Mouse (Mus musculus) natural killer cell, adult 2 months (primary cell): Measurements from ENCODE around the gene Sox2.

Experiments
- DNase-seq, 2 experiments: peaks; one replicate each; pipeline ENCODE4 v3.0.0; 2022; ENCODE audit warnings: low spot score in 2 of 2

Gene Sox2

DNA sequence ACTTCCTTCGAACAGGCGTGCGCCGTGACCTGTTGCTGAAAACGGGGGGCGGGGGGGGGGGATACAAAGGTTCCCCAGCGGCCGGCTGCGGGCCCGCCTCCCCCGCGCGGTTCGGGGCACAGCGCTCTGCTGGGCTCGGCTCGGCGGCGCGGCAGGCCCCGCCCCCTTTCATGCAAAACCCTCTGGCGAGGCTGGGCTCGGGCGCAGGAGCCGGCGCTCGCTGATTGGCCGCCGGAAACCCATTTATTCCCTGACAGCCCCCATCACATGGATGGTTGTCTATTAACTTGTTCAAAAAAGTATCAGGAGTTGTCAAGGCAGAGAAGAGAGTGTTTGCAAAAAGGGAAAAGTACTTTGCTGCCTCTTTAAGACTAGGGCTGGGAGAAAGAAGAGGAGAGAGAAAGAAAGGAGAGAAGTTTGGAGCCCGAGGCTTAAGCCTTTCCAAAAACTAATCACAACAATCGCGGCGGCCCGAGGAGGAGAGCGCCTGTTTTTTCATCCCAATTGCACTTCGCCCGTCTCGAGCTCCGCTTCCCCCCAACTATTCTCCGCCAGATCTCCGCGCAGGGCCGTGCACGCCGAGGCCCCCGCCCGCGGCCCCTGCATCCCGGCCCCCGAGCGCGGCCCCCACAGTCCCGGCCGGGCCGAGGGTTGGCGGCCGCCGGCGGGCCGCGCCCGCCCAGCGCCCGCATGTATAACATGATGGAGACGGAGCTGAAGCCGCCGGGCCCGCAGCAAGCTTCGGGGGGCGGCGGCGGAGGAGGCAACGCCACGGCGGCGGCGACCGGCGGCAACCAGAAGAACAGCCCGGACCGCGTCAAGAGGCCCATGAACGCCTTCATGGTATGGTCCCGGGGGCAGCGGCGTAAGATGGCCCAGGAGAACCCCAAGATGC, at the start of gene Sox2:
Gene Sox2 (plus strand): TSS at position 680 of the 895 bp plus-strand sequence.
- no peak for DNase-seq

DNA sequence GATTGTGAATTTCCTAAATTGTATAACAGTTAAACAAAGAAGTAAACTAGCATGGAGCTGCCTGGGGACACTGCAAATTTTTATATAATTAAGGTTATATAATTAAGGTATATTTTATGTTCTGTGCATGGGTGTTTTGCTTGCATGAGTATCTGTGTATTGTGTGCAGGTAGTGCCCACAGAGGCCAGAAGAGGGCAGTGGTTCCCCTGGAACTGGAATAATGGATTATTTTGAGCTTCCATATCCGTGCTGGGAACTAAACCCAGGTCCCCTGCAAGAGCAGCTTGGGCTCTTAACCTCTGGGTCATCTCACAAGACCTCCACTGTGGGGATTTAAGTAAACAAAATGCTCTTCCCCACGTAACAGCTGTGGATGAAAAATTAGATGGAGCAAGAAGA, 49.1 kb upstream of the Sox2 start:
- DNase-seq, result no peak

DNA sequence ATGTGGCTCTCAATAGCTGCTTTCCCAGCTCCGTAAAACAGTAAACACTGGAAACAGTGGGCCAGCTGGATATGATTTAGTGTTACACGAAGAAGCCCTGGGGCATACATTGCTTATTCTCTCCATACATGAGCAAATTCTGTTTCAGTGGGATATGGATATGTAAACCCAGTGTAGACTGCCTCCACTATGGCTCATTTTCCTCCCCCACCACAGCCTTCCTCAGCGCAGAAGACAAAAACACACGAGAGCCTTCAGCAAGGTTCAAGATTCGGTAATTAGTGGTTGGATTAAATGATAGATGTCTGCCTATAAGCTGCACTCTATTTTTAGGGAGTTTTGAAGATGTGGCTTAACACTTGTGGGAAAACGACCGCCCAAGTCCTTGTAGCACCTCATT, 36.1 kb upstream of the Sox2 start:
- no peak for DNase-seq

DNA sequence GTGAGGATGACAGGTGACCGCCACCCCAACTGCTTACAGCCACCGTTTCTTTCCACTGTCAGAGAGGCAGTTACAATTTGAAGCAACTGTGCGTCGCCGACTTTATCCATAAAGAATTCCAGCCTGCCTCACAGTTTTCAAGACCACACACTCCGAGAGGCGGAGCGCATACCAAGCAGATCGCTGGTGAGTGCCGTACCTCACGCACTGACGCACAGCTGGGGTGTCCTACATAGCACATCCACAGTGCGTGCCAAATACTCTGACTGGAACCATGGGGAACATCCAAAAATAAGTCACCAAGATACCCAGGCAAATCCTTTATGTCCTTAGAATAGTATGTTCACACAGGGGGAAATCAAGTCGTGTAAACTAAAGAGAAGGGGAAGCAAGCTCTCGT, 34.7 kb upstream of the Sox2 start:
- DNase-seq, result no peak

DNA sequence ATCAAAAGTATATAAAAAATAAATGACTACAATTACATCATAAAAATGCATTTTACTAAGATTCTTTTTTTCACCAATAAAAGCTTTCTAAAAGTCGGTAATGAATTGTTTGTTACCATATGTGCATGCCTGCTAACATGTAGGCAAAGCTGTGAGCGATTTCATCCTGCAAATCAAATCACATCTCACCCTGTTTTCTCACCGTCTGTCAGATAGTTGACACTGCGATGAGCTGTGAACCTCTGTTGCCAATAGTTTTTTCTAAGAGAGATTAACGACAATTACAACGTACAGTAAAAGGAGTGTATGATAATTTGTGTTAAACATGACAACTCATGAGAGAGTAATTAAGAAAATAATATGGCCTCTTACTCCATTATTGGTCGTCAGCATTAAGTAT, 31.3 kb upstream of the Sox2 start:
- no peak for DNase-seq

DNA sequence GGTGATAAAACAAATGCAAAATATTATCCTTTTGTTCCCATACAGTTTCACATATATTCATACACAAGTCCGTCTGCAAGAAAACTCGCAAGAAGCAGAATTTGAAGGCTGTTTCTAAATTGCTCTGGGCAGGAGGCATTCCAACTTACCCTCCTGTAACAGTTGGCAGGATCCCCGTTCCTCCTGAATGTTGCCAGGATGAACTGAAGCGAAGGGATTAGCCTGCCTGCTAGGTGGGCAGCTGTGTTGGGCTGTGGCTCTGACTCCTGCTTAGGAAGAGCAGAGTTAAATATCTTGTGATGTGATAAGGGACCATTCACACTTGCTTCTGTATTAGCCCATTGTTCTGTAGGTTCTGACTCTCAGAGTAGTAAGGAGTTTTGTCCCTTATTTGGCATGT, 30.1 kb upstream of the Sox2 start:
- DNase-seq, result no peak

DNA sequence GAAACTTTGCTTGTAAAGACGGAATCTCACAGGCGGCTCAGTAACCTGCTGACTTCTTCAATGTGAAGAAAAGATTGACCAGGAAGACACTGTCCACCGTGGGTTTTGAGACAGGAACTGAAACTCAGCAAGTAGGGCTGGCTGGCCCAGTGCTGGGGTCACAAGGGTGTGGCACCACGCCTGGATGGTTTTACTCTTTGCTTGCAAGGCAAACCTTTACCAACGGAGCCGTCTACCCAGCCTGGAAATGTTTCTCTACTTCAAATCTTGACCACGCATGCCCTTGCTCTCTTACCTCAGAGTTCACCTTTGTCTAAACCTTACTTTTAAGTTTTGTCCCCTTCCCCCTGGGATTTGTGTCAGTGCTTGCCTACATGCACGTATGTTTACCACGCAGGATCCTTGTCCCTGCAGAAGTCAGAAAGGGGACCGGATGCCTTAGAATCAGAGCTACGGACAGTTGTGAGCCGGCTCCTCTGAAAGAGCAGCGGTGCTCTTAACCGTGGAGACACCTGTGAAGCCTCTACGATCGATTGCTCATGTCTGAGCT, 25.4 kb upstream of the Sox2 start:
- DNase-seq, result no peak

DNA sequence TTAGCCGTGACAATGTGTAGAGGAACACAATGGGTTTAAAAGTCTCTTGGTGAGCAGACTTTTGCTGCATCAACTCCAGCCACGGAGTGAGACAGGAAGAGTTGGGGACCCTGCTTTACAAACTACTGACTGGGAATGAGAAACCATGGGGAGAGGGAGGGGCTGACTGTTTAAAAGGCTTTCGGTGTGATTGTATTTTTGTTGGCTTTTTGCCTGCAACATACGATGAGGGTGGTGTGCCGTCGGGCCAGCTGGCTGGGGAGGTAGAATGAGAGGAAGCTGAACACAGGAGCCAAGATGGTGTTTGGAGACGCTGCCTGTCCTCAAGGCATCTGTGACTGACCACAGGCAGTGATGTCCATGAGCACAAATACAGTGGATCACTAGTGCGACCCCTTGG, 23.7 kb upstream of the Sox2 start:
- no peak for DNase-seq

DNA sequence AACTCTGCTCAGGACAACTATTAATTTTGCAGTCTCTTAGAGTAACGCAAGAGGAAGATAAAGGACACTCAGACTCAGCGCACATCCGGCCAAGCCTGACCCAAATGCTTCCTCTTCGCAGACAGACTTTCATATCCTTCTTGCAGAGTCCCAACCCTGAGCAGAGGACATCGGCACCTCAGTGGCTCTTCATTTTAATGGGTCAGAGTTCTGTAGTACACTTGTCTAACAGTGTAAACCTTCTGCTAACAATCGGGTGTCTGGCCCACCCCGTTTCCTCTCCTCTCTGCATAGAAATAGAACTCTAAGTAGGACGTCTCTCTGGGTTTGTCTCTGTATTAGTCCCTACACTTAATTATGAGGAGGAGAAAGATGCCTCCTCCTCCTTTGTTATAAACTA, 20.2 kb upstream of the Sox2 start:
- no peak for DNase-seq

DNA sequence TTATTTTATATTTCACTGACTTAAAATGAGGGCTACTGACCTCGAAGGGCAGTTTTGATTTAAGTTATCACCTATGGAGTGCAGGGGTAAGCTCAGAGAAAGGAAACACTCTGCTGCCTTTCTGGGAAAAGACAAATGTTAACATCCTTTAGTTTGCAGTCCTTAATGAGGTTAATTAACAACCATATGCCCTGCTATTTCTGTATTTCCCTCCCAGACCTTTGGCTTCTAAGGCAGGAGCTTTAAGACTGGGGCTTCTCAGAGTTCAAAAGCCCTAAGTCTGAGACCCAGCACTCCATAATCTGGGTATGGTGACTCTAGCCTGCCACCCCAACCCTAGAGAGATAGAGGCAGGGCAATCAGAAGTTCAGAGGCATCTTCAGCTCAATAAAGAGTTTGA, 19.5 kb upstream of the Sox2 start:
- no peak for DNase-seq

DNA sequence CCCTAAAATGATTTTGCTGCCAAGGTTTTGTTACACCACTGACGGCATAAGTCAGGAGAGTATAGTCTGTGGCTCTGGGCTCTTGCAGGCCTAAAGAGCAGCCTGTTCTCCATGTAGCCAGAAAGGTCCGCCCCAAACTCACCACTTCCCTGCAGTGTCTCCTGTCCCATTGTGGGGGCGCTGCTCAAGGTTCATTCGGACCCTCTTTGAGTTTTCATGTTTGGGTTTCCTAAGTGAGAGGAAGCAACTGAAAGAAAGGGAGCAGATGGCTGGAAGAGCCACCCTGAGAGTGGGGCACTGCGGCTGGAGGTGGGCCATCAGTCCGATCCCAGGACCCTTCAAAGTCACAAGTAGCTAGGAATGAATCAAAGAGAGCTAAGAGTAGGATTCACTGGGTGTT, 13.2 kb upstream of the Sox2 start:
- DNase-seq, result no peak

DNA sequence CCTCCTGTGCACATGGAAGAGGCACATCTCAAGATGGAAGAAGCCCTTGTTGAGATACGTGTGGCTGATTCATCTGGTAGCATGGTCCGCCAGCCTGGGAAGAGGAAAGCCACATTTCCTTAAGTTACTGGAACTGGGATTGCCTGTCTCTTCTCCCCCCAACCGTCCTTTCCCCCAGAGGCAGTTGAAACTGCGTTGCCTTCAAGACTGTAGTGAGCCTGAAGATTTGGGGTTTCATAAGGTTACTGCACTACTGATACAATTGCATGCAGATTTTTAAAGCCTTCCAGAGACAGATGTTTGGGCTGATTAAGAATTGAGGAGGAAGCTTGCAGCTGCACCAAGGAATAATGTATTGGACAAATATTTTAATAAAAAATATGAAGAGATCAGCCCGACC, 12.7 kb upstream of the Sox2 start:
- no peak for DNase-seq

DNA sequence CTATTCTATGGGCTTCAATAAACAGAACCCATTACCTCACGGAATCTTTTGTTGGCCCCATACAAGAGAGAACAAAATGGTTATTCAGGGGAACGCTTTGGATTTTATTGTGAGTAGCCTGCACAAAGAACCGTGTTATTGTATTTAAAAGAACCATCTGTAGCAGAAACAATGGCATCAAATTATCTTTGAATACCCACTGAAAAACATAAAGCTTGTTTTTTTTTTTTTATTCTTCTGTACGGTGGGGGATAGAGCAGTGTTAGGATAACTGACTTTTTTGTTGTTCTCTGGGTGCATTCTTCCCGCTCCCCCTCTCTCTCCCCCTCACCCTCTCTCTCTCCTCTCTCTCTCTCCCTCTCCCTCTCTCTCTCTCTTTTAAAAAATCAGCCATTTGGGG, 12.3 kb upstream of the Sox2 start:
- DNase-seq, result no peak

DNA sequence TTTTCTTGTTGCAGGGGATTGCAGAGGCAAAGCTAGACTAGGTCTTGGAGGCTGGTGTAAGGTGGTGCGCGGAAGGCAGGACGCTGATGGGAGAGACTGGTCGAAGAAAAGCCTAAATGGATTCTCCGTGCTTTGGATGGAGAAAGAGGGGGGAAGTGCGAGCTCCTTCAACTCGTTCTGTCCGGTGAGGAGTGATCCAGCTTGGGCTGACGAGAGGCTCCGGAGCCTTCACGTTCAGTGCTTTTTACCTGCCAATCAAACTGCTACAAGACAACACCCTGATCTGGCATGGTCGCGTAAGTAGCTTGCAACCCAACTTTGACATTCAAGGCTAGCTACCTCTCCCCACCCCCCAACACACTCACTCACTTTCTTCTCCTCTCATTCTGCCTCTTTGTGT, 11.9 kb upstream of the Sox2 start:
- no peak for DNase-seq

DNA sequence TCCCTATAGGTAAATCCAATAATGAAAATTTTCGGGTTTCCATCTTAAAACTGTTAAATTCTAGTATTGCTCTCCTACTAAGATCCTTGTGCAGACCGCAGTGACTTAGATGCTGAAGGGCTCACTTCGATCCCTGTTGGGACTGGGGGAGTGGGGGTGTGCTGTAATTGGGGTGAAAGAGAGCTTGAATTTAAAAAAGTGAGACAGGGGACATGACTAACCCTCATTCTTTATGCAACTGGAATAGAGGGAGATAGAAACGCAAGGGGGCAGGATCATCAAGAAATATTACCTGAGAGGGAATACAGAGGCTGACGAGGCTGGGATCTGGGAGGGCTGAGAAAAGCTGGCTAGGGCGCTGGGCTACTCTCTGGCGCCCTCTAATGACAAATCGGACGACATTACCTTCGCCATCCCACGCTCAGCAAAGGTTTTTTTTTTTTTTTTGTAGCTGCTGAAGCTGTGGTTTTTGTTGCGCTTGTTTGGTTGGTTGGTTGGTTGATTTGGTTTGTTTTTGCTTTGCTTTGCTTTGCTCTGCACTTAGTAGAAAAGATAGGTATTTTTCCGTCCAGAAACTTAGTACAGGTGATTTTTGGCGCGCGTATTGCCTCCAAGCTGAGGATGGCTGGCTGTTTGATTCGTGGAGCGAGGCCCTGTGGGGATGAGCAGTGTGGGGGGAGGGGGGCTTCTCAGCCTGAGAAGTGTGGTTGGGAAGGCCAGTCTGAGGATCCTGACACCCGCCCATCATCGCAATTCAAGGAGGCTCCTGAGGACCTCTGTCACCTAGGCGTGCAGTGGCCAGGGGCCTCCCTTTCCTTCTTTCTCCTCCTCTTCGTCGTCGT, 11.0 kb upstream of the Sox2 start:
- no peak for DNase-seq

DNA sequence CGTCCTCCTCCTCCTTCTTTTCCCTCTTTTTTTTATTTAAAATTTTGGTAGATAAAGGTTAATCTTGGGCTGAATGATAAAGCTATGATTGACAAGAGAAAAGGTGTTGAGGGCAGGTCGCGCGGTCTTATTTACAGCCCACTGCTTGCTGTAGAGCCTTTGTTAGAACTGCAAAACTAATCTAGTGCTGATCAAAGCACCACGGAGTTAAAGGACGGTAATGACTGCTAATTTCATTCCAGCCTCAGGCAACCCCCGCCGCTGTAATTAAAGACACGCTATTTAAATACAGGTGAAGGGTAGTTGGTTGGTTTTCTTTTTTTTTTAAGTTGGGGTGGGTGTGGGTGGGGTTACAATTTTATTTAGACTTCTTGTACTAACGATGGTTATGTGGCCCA, 10.3 kb upstream of the Sox2 start:
- DNase-seq, result no peak

DNA sequence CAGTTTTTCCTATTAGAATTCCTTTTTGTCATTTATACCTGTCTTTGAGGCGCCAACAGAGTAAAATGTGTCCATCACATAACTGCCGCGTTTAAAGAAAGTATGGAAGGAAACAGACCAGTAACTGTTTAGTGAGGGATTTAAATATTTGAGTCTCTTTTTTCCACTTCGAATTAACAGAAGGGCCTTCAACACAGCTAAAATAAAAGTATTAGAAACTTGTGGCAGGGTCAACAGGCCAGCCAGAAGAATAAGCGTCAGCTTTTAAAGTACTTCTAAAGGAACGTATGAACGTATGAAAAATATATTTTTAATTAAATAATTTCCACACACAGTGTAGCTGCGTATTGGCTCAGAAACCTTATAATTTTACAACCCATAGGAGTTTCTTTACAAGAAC, 9.9 kb upstream of the Sox2 start:
- DNase-seq, result no peak

DNA sequence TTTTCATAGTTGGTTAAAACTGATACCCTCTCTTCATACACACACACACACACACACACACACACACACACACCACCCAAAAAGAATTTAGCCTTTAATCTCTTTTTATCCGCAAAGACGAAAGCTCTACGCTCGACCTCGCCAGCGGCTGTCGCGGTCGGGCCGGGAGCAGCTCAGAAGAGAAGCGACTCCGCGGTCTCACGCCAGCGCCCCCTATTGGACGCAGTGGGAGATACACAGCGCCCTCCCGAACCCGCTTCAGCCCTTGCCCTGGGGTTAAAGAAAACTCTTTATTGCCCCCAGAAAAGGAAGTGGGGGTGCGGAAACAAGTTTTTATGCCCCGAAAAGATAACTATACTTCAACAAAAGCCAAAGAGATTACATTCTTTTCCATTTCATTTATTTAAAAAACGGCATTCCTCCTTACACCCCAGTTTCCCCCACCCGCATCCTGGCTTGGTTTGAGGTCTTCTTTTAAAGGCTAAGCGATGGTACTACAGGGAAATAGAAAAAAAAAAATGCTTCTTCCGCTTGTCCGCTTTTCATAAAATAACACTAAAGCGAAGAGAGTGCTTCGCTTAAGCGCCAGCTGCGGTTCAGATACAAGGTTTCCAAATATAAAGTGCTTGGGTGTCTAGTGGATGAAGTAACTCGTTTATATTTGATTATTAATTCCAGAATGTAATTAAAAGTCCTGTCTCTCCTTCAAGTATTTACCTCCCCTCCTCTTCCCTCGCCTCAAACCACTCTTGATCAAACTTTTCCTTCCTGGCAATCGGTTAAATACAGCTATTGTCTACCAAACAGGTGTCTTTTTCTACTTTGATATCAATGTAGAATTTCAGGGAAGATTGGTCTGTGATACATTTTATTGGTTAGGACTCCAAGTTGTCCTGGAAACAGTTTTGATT, 9.3 kb upstream of the Sox2 start:
- no peak for DNase-seq

DNA sequence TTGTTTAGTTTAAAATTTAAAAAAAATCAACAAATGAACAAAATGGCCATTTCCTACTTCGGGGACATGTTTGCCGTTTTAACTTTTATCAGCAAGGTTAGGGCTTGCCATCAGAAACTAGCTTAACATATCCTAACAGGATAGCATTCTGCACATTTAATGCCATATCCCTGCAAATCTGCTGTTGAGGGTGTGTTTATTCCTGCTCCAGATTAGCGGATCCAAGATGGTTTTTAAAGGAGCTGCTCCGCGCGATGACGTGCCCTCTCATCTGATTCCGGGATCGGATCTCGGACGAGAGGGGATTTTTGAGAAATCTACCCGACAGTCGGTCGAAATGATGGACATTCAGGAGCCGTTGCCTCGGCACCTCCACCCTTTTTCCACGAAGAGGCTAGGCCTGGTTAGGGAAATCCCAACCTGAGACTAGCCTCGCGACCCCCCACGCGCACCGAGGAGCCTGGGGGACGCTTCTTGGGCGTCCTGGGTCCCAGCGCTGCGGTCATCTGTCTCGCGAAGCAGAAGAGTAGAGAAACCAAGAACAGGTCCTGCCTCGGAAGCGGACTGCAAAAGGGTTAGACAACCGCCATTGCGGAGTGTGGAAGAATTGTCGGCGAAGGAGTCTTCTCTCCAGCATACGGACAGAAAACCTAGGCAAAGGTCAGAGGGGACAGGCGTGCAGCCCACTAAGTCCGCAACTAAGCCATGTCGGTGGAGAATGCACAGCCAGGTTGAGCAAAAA, 8.3 kb upstream of the Sox2 start:
- DNase-seq, result no peak

DNA sequence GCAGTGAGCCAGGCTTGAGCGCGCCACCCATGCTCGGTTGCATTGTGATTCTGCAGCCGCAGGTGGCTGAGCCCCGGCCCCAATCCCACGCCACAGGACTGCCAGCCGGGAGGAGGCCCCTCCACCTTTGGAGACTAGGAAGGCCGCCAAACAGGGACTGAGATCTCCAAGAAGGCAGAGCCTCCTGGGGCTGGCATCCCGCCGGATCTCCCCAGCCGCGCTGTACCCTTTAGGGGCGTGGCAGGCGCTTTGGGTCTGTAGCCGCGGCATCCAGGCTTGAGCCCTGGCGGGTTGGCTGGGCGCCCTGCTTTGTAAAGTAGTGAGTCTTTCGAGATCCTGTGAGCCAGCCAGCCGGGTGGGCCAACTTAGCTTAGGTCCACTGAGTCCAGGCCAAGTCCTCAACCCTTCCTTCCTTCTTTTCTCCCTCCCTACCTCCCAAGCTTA, 7.7 kb upstream of the Sox2 start:
- DNase-seq, result no peak

DNA sequence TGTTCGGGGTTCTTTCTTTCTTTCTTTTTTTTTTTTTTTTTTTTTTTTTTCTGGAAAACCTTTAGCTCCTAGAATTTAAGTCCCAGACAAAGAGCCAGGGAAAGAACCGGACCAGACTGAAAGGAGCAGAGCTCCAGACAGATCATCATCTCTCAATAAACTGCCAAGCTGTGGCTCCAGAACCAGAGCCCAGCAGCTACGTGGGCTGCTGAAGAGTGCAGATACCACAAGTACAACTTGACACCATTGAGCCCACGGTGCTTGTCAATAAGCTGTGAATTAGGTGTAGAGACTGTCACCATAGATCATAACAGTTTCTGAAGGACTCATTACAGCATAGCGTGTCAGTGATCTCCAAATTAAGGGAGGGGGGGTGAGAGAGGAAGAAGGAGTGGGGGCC, 7.1 kb upstream of the Sox2 start:
- no peak for DNase-seq
